Mouse (Mus musculus): ENCODE data around the gene Lsm7.

Gene Lsm7

GRCm38 (mm10) chr10:80813366-80813765, 41.6 kb downstream of the Lsm7 start, which contains the start of gene Jsrp1:
Jsrp1 (minus strand) TSS chr10:80813498.
- 86% methylated on average over 4 of the region's 4 CpGs for WGBS

GRCm38 (mm10) chr10:80812391-80813041, 42.5 kb downstream of the Lsm7 start:
- WGBS: 71% methylated on average over 5 of the region's 5 CpGs

- 11% methylated on average over 20 of the region's 20 CpGs for WGBS
These were observed 44.9 kb downstream of the Lsm7 start for GRCm38 (mm10) chr10:80810084-80810483.

GRCm38 (mm10) chr10:80808985-80809632, 45.9 kb downstream of the Lsm7 start:
- 14% methylated on average over 18 of the region's 18 CpGs for WGBS

- WGBS: 28% methylated on average over 40 of the region's 40 CpGs
These were observed 46.7 kb downstream of the Lsm7 start for GRCm38 (mm10) chr10:80808099-80808984.

GRCm38 (mm10) chr10:80807057-80807627, 47.9 kb downstream of the Lsm7 start:
- under 1% methylated on average over 58 of the region's 58 CpGs for WGBS

- WGBS: 29% methylated on average over 34 of the region's 34 CpGs
These were observed 48.5 kb downstream of the Lsm7 start for GRCm38 (mm10) chr10:80806341-80807056.

- WGBS: 17% methylated on average over 3 of the region's 3 CpGs
These were observed 49.1 kb downstream of the Lsm7 start for GRCm38 (mm10) chr10:80805925-80806324.

GRCm38 (mm10) chr10:80805322-80805721, 49.7 kb downstream of the Lsm7 start:
- WGBS: 81% methylated on average over 5 of the region's 5 CpGs

GRCm38 (mm10) chr10:80804916-80805315, 50.1 kb downstream of the Lsm7 start, which contains the start of gene Amh:
Amh (plus strand) TSS chr10:80805243.
- WGBS: 73% methylated on average over 6 of the region's 6 CpGs

GRCm38 (mm10) chr10:80804340-80804739, 50.7 kb downstream of the Lsm7 start:
- 100% methylated on average over 2 of the region's 2 CpGs for WGBS

- WGBS: 84% methylated on average over 3 of the region's 3 CpGs
These were observed 52.0 kb downstream of the Lsm7 start for GRCm38 (mm10) chr10:80802996-80803395.
